Mouse (Mus musculus) ovary, postnatal 10 days (tissue): ENCODE measurements around the gene Fam107b.

Experiments used
- DNase-seq: peaks from one replicate; pipeline ENCODE4 v3.0.0; 2022; ENCODE audit warnings: low spot score

Fam107b gene

GRCm38 (mm10) chr2:3776045-3776444, 205.8 kb downstream of the Fam107b start:
- no peak for DNase-seq

GRCm38 (mm10) chr2:3777696-3778095, 207.4 kb downstream of the Fam107b start:
- no peak for DNase-seq

GRCm38 (mm10) chr2:3785546-3785945, 215.3 kb downstream of the Fam107b start:
- no peak for DNase-seq

- DNase-seq = no peak
Measured at GRCm38 (mm10) chr2:3787752-3788423, 217.6 kb downstream of the Fam107b start.

- no peak for DNase-seq
Measured at GRCm38 (mm10) chr2:3788424-3788786, 218.1 kb downstream of the Fam107b start.

GRCm38 (mm10) chr2:3796543-3796942, 226.3 kb downstream of the Fam107b start:
- no peak for DNase-seq

GRCm38 (mm10) chr2:3799767-3800554, 229.7 kb downstream of the Fam107b start:
- DNase-seq = peak; percentile 7

GRCm38 (mm10) chr2:3800555-3800878, 230.2 kb downstream of the Fam107b start:
- DNase-seq = no peak

- no peak for DNase-seq
Measured at GRCm38 (mm10) chr2:3805742-3806141, 235.5 kb downstream of the Fam107b start.

- no peak for DNase-seq
Measured at GRCm38 (mm10) chr2:3810321-3810720, 240.0 kb downstream of the Fam107b start.

GRCm38 (mm10) chr2:3816142-3816609, 245.9 kb downstream of the Fam107b start:
- DNase-seq = no peak

GRCm38 (mm10) chr2:3817626-3818025, 247.3 kb downstream of the Fam107b start:
- no peak for DNase-seq

- DNase-seq = no peak
Measured at GRCm38 (mm10) chr2:3822483-3823455, 252.5 kb downstream of the Fam107b start.
